Mouse (Mus musculus) left cerebral cortex, postnatal 25 days (tissue): ENCODE data around the gene Btf3. TPM values are rescaled to one million over a fixed set of nuclear protein-coding genes. Genes with fewer than 3 reads are reported as not detected.

ENCODE experiments used
- DNase-seq, 2 experiments: peaks; one replicate each; pipeline ENCODE4 v3.0.0; 2022; ENCODE audit warnings: low spot score in 2 of 2, mixed read lengths in 1 of 2
- intact Hi-C: fragments of 180-260 bp; cut with DNase I; formaldehyde crosslinking; loops from one replicate; pipeline ENCODE4 v1.15.1; 2025
- total RNA-seq, 2 experiments: library from RNA; stranded (reverse); gene quantifications; 2 replicates each; pipeline ENCODE4 v1.2.3; 2021

Btf3 gene
- total RNA-seq: 100 to 1,000 TPM; 173 TPM

DNA sequence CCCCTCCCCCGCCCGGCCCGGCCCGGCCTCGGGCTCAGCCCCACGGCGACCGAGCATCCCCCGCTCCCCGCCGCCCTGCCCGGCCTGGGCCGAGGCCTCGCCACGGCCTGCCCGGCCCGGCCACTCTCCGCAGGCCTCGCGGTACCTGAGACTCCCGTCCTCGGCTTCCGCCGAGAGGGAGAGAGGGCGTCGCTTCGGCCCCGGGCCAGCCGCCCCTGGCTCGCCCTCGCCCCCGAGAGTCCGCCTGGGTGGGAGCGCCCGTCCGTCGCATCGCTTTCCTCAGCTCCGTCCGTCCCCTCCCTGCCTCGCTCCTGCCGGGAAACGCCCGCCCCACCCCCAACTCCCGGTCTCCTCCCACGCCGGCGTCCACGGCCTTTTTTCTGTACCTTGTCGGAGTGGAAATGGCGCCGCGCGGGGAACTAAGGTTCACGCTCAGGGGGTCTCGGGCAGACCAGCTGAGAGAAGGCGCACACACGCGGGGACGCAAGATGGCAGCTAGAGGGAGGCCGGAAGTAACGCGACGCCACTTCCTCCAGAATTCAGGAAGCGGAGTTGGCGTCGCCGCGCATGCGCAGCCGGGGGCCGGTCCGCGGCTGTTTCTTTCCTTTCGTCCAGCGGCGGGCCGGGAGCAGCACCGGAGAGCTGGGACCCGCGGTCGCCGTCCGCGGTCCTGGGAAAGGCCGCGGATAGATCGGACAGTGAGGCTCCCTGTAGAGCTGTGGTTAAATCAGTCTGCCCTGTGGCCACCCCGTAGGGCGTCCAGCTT is at the start of gene Btf3:
Gene Btf3, minus strand, starts transcription at position 527 of the 766 bp plus-strand sequence.
- peak; percentile 94 to 95 for DNase-seq

DNA sequence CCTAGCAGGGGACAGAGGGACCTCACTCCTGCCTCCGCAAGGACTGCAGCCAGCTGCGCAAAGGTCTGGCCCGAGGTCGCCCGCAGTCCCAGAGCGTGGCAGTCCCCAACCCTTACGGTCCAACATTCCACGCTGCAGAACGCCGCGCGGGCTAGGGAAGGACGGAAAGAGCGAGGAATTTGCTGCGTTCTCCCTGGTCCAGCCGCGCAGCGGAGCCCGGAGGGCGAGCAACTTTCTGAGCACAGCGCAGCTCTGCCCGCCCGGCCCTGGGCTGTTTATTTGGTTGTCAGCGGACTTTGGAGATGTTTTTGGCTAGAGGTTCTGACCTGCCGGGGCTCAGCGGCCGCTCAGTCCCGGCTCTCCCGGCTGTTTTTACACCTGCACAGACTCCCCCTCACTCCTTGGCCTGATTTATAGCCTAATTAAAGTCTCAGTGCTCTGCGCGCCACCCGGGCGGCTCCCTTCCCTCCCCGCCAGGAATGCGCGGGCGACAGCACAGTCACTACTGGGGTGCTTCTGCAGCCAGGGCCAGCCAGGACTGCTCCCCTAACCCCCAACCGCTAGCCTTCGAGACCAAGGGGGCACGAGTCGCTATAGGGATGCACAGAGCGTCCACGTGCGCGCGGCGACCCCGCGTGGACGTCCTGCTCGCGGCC is 49.1 kb upstream of the Btf3 start:
- intact Hi-C loops: loop anchor here (5.0 kb wide), 1 partner anchor 136 kb away; no protein-coding TSS in a partner anchor
- no peak for DNase-seq

More for the DNA sequence above, at the start of gene Btf3:
- intact Hi-C loops: loop anchor here (5.0 to 10.0 kb wide), 2 partner anchors 54 to 408 kb away; partner anchors contain the start of genes Ankra2 and Utp15

DNA sequence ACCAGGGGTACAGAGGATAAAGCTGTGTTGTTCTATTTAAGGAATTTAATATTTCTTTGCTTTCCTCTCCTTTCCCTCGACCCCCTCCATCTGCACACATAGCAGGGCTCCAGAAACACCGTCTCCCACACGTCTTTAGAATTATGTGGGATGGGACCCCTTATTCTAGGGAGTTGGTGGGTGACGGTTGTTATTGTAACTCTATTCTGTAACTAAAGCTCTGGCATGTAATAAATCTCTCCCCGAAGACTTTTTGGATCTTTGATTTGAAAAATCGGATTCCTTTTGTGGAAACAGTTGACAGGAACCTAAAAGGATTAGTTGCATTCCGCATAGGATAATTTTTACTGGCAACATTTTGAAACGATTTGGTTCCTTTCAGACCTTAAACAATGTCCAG is 48.3 kb upstream of the Btf3 start:
- no peak for DNase-seq
- intact Hi-C loops: loop anchor here (5.0 kb wide), 1 partner anchor 137 kb away; no protein-coding TSS in a partner anchor

DNA sequence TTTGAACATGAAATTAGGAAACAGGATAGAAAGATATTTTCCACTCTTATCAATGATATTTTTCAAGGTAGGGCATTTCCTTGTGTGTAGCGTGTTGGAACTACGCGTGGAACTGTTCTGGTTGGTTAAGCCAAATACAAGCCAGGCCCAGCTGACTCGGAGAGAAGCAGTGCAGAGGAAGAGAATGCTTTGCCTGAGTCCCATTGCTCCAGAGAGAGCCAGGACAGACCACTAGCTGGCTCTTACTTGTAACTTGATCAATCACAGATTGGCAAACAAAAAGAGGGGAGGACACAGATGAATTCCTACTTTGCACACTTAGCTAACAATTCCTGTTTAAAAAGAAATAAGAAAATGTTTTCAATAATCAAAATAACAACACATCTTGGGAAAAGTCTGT is 46.2 kb upstream of the Btf3 start:
- DNase-seq: no peak
- intact Hi-C loops: no loop called here

DNA sequence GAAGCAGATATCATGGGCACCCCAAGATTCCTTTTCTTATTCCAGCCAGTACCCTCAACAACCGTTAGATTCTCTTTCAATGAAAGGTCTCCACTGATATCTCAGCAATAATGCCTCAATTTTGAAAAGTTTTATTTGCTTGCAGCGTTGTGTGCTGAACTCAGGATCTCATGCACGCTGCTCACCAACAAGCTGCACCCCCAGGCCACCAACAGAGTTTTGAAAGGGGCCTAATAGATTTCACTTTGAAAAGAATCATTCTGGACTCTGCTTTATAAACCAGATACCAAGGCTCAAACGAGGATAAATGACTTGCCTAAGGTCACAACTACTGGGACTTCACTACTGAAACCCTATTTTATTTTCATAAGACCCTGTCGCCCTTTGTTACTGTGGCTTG is 44.4 kb upstream of the Btf3 start:
- DNase-seq: no peak
- intact Hi-C loops: no loop called here

DNA sequence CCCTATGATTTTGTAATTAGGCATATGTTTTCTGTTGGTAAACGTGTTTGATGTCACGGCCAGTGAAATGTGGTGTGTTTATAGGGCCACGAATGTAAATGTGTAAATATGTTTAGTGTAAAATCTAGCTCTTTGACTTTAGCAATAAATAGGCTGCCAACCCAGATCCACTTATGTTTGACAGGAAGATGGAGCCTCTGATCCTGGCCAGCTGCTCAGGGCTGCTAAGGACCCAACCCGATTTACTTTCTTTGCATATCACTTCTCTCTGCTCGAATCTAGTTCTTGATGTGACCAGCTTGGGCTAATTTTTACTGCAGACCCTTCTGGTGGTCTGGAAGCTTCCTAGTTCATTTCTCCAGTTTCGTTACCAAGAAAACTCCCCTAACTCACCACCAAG is 43.6 kb upstream of the Btf3 start:
- intact Hi-C loops: no loop called here
- no peak for DNase-seq

DNA sequence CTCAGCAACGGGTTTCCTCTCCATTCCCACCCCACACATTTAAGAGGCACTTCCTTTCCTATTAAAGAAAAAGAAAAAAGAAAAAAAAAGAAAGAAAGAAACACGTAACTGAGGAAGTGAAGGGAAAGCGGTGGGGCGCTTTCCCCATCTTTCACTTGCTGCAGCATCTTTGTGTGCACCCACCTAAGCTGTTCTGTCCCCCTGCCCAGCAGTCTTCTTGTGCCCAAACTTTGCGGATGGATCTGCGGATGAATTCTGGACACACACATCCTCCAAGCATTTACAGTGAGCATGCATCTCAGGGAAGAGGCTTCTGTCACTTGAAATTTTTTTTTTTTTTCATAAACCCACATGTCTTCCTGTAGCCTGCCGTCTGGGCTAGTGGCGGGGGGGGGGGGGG is 42.5 kb upstream of the Btf3 start:
- intact Hi-C loops: no loop called here
- no peak for DNase-seq

DNA sequence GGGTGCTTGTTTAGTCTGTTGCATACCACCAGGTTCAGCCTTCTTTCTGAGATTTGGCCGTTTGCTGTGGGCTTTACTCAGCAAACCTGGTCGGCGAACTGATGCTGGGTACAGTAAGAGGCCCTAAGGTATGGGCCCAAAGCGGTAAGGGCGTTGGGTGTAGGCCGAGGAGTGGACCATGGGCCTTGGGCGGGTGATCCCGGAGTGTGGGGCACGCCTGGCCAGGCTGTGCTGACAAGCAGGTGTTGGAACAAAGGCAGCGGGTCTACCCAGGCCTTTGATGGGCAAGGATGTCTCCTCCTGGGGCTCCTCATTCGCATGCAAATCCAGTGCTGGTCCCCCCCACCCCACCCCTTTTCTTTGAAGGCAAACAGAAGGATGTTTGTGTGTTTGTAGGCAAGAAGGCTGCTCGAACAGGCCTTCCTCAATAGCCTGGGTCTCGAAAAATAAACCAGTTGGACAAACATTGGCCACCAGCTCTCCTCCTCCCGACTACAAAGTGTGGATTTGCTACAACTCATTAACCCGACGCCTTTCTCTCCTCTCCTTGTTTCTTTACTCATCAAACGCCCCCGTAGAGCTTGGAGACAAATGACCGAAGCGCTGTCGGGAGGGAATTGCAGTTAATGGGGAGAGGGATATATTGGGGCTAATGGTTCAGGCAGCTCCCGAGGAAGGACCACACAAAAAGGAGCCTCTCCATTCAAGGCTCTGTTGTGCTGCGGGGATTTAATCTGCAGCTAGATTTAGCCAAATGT is 41.8 kb upstream of the Btf3 start:
- DNase-seq: no peak
- intact Hi-C loops: no loop called here

DNA sequence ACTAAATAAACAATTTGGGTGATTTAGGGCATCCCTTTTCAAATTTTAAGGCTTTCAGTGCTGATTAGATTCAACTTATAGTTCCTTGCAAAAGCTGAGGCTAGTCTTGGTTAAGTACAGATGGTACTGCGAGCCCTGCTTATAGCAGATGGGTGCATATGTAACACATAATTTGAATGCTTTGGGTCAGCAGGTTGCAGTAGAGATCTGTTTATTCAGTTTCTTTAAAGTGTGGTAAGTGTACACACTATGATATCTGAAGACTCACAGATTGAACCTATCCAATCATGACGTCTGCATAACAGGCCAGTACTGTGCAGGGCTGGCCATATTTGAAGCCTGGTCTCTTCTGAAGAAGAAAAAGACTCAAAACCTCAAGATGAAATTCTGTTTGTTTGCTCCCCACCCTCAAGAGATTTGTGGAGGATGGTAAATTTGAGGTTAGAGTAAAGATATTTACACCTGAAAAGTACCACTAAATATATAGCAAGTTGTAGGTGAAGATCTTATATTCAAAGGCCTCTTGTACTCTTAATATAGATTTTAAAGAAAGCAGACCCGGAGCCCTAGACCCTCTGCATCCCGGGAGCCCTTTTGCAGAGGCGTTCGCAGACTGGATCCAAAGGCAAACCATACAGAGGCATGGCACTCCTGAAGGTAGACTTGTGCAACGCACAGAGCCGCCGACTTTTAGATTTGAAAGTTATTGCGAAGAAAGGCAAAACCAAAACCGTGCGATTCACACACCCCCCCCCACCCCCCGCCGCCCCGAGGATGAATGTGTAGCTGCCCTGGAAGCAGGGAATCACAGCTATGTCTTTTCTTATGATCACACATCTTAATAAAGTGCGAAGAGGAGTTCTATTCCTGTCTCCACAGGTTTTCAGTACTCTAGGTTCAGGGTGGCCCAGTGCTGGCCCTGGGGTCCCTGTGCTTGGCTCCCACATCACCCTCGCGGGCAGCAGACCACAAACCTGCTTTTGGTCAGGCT is 40.9 kb upstream of the Btf3 start:
- intact Hi-C loops: no loop called here

DNA sequence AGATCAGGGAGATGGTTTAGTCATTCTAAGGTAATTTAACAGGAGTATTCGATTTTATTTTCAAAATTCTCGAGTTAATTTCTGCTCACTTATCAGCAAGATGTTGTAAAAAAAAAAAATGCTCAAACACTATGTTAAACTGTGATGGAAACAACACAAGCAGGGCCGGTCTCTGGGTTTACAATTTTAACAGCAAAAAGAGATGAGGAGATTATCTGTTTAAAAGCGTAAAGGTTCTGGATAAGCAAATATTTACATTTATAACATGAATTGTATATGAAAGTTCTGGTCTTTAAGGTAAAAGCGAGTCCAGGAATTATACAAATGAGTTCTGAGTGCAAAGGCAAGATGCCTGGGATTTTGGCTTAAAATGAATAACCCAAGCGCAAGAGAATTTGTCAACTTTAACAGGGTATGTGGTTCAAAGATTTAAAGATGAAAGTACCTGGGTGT is 40.2 kb upstream of the Btf3 start:
- intact Hi-C loops: no loop called here
- DNase-seq: no peak

More for the DNA sequence above, 40.9 kb upstream of the Btf3 start:
- no peak for DNase-seq

DNA sequence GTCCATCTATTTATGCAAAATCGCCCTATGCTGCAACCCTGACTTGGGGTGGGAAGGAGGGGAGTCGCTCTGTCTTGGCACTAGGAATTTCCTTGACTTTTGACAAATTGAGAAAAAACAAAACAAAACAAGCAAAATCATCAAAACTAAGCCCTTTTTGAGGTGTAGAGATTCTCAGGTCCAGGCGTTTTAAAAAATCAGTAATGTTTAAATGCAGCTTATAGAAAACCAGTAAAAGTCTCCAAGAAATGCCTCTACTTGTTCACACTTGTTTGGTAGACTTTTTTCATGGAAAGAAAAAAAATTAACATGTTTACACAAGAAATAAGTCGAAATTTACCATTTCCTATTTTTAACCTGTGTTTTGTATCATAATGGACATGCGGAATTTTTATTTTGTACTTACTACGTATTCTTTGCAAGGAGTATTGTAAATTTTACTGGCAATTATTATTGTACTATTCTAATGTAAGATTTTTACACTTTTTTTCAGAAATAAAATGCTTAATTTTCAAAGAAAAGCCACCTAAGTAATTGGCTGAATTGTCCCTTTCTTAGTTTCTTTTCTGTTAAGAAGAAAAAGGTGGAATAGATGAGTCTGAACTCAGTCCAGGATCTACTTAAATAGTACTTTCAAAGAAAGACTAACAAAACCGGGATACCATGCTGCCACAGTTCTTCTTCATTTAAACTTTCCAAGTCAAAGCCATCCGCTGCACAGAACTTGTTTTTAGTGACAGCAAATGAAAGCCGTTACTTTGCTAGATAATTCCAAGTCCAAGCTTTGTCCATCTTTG is 39.6 kb upstream of the Btf3 start:
- intact Hi-C loops: no loop called here
- DNase-seq: no peak

DNA sequence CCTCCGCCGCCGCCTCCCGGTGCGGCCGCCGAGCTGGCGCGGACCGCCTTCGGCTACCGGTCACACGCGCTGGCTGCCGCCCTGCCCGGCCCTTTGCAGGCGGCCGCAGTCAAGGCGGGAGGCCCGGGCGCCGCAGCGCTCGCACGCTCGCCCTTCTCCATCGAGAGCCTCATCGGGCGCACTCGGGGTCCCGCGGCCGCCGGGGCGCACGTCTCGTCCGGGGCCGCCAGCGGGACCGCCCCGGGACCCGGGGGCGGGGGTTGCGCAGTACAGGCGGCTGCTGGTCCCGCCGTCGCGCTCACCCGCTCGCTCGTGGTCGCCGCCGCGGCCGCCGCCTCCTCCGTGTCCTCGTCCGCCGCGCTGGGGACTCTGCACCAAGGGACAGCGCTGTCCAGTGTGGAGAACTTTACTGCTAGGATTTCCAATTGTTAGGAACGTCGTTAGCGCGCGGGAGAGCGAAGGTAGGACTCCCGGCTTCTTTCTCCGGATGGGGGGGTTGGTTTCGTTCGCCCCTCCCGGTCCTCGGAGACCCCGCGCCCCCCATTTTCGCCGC is 38.8 kb upstream of the Btf3 start:
- intact Hi-C loops: no loop called here
- DNase-seq: no peak

DNA sequence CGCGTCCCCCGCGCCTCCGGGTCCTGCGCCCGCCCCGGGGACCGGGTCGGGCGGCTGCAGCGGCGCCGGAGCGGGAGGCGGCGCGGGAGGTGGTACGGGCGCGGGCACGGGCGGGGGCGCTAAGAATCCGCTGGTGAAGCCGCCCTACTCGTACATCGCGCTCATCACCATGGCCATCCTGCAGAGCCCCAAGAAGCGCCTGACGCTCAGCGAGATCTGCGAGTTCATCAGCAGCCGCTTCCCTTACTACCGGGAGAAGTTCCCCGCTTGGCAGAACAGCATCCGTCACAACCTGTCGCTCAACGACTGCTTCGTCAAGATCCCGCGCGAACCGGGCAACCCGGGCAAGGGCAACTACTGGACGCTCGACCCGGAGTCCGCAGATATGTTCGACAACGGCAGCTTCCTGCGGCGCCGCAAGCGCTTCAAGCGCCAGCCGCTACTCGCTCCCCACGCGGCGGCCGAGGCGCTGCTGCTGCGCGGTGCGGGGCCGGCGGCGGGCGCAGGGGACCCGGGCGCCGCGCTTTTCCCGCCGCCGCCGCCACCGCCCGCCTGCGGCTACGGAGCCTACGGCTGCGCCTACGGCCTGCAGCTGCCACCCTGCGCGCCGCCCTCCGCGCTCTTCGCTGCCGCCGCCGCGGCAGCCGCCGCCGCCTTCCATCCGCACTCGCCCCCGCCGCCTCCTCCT is 38.2 kb upstream of the Btf3 start:
- intact Hi-C loops: loop anchor here (5.0 kb wide), 1 partner anchor 232 kb away; no protein-coding TSS in a partner anchor
- DNase-seq: no peak

DNA sequence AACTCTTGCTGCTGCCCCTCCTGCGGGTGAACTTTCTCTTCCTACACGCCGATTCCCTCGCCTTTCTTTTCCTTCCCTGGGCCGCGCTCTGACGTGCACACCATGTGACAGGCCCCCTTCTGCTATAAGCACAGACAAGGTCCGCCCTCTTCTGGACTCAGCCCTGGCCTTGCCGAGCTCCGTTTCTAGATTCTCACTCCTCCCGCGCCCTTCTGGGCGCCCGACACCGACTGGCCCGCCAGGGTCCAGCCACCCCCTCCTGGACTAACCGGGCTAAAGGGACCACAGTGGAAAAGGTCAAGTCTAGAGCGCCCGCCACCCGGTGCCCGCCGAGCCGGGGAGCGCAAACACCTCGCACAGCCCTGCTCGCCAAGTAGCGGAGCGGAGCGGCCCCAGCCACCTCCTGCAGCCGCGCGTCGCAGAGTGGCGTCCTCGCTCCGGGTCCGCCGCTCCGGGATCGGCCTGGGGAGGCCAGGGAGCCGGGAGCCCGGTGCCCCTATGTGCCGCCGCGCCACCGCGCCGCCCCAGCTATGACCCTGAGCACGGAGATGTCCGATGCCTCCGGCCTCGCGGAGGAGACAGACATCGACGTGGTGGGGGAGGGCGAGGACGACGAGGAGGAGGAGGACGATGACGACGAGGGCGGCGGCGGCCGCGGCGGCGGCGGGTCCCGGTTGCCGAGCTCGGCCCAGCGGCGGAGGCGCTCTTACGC is 37.4 kb upstream of the Btf3 start, which contains the start of gene Foxd1:
Gene Foxd1, plus strand, starts transcription at position 153 of the 712 bp plus-strand sequence.
- no peak for DNase-seq
- intact Hi-C loops: loop anchor here (5.0 kb wide), 1 partner anchor 233 kb away; no protein-coding TSS in a partner anchor

DNA sequence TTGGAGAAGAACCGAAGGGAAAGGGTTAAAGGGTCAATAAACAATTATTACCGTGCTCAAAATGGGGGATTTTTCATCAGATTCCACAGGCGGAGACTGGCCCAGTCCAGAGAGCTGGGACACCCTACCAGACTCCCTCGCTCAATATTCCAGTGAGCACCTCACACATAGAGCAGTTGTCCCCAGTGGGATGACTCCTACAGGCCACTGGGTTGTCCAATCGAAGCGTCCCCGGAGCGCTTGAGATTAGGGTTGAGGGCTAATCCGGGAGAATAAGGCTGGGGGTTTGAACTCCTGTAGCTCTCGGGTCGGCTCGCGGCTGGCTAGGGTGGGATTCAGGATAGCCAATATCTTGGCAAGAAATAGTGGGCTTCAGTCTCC is 36.9 kb upstream of the Btf3 start:
- intact Hi-C loops: loop anchor here (2.0 to 5.0 kb wide), 2 partner anchors 149 to 234 kb away; no protein-coding TSS in a partner anchor
- no peak for DNase-seq

DNA sequence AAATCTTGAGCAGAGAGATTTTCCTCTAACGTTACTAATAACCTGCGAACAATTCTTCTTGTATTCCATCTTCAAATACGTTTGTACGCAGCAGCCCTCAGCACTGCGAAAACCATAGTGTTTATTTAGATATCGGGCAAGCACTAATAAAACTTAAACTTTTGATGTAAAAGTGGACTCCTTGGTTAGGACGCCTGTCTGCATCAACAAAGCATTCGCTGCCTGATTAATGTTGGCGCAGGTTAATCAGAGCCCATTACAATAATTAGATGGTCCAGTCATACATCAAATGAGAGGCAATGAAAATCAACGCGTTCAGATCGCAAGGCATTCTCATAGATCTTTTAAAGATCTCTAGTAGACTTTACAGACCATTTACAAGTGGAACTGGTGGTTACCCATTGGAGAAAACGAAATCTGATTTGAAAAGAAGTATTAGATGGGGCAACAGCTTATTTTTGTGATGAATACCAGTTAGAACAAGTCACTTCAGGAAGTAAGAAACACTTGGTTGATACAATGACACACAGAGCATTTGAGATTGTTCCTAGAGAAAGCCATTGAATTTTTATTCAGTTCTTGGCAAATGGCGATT is 35.7 kb upstream of the Btf3 start:
- intact Hi-C loops: loop anchor here (2.0 to 5.0 kb wide), 2 partner anchors 150 to 235 kb away; no protein-coding TSS in a partner anchor
- DNase-seq: no peak
